Mouse (Mus musculus) heart, embryonic 11.5 days (tissue): Measurements from ENCODE around the gene Rasgrp3. TPM values are rescaled to one million over a fixed set of nuclear protein-coding genes. Genes with fewer than 3 reads are reported as not detected.

Source experiments
- ATAC-seq: fragments of 200-750 bp; cut with Nextera tagmentation; replicated peaks from 2 replicates; pipeline ENCODE4 v1.8.0; 2017; ENCODE audit warnings: moderate library complexity; ENCODE audit not compliant: insufficient number of reproducible peaks, low FRiP score, low TSS enrichment
- H3K27ac ChIP-seq: fragments of 300-500 bp; sonication (generic); 2 replicates; pipeline ENCODE4 v1.5.1; 2014; ENCODE audit warnings: mild to moderate bottlenecking, low read depth, low read length
- H3K27me3 ChIP-seq: fragments of 300-500 bp; sonication (generic); 2 replicates; pipeline ENCODE4 v1.6.1; 2014; ENCODE audit warnings: mild to moderate bottlenecking, low read length, mixed read lengths; ENCODE audit not compliant: control insufficient read depth, insufficient read depth
- H3K36me3 ChIP-seq: fragments of 300-500 bp; sonication (generic); 2 replicates; pipeline ENCODE4 v1.6.1; 2014; ENCODE audit warnings: mild to moderate bottlenecking, low read length, moderate library complexity, mixed read lengths; ENCODE audit not compliant: control insufficient read depth, insufficient read depth
- H3K4me1 ChIP-seq: fragments of 300-500 bp; sonication (generic); 2 replicates; pipeline ENCODE4 v1.6.1; 2014; ENCODE audit warnings: low read length; ENCODE audit not compliant: control insufficient read depth, insufficient read depth
- H3K4me2 ChIP-seq: fragments of 300-500 bp; sonication (generic); 2 replicates; pipeline ENCODE4 v1.6.1; 2014; ENCODE audit warnings: mild to moderate bottlenecking, moderate library complexity
- H3K4me3 ChIP-seq: fragments of 300-500 bp; sonication (generic); 2 replicates; pipeline ENCODE4 v1.5.1; 2014; ENCODE audit warnings: low read depth, low read length
- H3K9ac ChIP-seq: fragments of 300-500 bp; sonication (generic); 2 replicates; pipeline ENCODE4 v1.6.1; 2014; ENCODE audit warnings: mild to moderate bottlenecking, low read depth, low read length, moderate library complexity
- H3K9me3 ChIP-seq: fragments of 300-500 bp; sonication (generic); replicated peaks from 2 replicates; pipeline ENCODE4 v1.6.1; 2016; ENCODE audit warnings: low read length; ENCODE audit not compliant: control insufficient read depth
- WGBS: fragments of 180-500 bp; shearing (Covaris S2); extraction: QIAGEN DNeasy Blood & Tissue Kit; methylation state at CpG from one replicate; pipeline ENCODE4 v1.1.7; 2014; ENCODE audit not compliant: insufficient replicate concordance; 5-methylcytosine and 5-hydroxymethylcytosine counted together
- polyA plus RNA-seq: library from polyadenylated mRNA; unstranded; fragments of >200 nt; fragmentation: Nextera tagmentation; extraction: Ambion mirVana; gene quantifications from 2 replicates; pipeline ENCODE4 v1.2.1, GENCODE M21; 2014

Rasgrp3 gene
- polyA plus RNA-seq, 1 experiment from 2014 or later: 18.3 TPM

DNA sequence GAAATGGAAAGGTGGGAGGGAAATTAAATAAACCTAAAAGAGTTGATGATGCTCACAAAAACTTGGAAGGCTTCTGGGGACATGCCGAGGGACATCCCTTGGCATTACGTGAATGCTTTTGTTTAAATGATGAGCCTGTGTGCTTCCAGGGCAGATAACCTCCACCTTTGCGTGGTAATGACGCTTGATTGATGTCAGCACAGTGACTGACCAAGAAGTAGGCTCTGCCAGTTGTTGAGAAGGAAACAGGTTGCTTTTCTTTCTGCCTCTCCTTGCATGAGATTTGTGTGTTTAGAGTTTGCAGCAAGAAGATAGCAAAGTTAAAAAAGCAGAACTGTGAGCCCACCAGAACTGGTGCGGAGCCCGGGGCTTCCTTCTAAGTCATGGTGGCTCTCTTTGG lies 1.1 kb downstream of the Rasgrp3 start:
- Histone ChIP-seq H3K27ac (0 out of 2 replicates have a peak overlapping the region, but pooled peaks have one; percentile 24), H3K27me3 (no peaks in the 10 kb centered on the region), H3K9me3 (no peaks in the 10 kb centered on the region), H3K36me3 (no peaks in the 10 kb centered on the region), H3K4me3 (peak overlapping the region; percentile 34), H3K4me2 (peak overlapping the region; percentile 44), H3K4me1 (no peaks in the 10 kb centered on the region), H3K9ac (no peak overlapping the region)
- ATAC-seq: no peak
- 49% methylated on average over 6 of the region's 6 CpGs for WGBS

DNA sequence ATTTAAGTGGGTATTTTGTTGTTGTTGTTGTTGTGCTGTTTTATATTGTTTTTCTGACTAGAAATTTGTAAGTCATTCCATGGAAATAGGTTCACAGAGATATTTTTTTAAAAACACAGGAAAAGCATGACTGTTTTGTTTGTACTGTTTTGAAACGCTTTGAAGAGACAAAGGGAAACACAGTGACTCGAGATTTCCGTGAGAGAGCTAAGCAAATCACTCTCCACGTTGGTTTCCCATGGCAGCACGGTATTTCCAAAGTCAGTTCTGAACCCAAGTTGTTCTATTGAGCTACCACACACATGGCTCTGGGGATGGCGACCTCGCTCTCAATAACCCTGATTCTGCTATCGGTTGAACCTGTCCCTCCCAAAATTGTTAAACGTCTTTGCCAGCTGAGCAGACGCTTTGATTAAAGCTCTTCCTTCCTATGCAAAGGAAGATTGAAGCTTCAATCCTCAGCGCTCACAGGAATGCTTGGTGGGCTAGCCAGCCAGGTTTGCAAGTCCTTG lies 1.6 kb downstream of the Rasgrp3 start:
- 56% methylated on average over 11 of the region's 11 CpGs for WGBS
- H3K36me3 ChIP-seq: no peaks in the 10 kb centered on the region
- H3K4me1 ChIP-seq: no peaks in the 10 kb centered on the region
- no peaks in the 10 kb centered on the region for H3K27me3 ChIP-seq
- H3K9me3 ChIP-seq: no peaks in the 10 kb centered on the region
- peak overlapping the region; percentile 46 for H3K4me2 ChIP-seq
- ATAC-seq: no peak
- H3K27ac ChIP-seq: 0 out of 2 replicates have a peak overlapping the region, but pooled peaks have one; percentile 24
- H3K4me3 ChIP-seq: peak overlapping the region; percentile 34
- no peak overlapping the region for H3K9ac ChIP-seq

DNA sequence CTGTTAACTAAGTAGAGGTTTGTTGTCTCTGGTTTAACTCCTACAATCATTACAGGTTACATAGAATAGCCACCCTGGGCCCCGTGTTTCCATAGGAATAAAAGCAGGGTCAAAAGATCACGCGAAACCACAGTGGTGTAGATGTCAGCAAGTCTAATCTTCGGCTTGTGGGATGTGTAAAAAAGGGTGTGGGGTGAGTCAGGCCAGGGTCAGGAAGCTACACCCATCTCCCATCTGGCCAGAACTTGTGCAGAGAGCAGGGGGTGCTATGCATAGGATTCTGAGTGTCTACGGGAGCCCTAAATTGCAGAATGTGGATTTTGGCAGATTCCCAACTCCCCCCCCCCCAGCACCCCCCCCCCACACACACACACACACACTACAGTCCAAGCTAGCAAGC lies 2.5 kb downstream of the Rasgrp3 start:
- H3K4me1 ChIP-seq: no peaks in the 10 kb centered on the region; the same call in 1 of the 2 replicates
- no peak overlapping the region for H3K4me3 ChIP-seq
- 0 out of 2 replicates have a peak, but pooled peaks have one; percentile 31 for ATAC-seq
- peak overlapping the region; percentile 37; the same call in 1 of the 2 replicates for H3K4me2 ChIP-seq
- H3K27ac ChIP-seq: no peak overlapping the region
- no peaks in the 10 kb centered on the region for H3K9me3 ChIP-seq
- WGBS: 32% methylated on average over 5 of the region's 5 CpGs
- no peaks in the 10 kb centered on the region for H3K36me3 ChIP-seq
- H3K27me3 ChIP-seq: no peaks in the 10 kb centered on the region
- H3K9ac ChIP-seq: no peak overlapping the region

DNA sequence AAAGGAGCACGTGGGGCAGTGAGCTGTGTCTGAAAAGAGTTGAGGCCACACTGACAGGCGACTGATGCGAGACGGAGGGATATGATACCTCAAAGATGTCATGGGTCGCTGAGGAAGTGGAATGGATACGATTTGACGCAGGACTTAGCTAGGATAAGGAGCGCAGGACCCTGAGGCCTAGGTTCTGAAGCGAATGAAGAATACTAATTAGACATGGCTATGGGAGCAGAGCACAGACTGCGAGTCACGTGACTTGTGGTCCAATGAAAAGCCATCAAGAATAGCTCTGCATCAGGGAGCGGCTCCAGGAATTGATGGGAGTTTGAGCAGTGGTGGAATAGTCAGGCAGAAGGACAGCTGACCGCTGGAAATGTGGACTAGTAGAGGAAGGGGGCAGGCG lies 3.4 kb downstream of the Rasgrp3 start:
- WGBS: 79% methylated on average over 14 of the region's 14 CpGs
- Histone ChIP-seq H3K4me3 (no peak overlapping the region), H3K27me3 (no peaks in the 10 kb centered on the region), H3K36me3 (no peaks in the 10 kb centered on the region), H3K27ac (no peak overlapping the region), H3K9ac (no peak overlapping the region), H3K4me1 (no peaks in the 10 kb centered on the region; the same call in 1 of the 2 replicates), H3K9me3 (no peaks in the 10 kb centered on the region), H3K4me2 (no peak overlapping the region)
- ATAC-seq: no peak

DNA sequence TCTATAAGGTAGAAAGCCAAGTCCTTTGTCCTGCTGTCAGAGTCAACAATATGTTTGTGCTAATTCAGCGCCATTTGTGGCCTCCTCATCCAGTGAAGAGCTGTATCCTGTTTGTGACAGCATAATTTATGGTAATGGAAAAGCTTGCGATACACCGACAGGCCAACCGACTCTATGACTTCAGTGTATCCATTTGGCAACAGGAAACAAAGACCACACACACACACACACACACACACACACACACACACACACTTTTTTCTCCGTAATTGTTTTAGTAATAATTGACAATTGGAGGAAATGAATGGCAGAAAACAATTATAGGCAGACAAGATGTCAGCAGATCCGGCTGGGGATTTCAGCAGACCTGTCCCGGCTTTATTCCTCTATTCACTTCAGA lies 4.9 kb downstream of the Rasgrp3 start:
- Histone ChIP-seq H3K4me2 (no peak overlapping the region), H3K4me1 (no peaks in the 10 kb centered on the region; the same call in 1 of the 2 replicates), H3K9me3 (no peaks in the 10 kb centered on the region), H3K9ac (no peak overlapping the region), H3K27ac (no peak overlapping the region), H3K36me3 (no peaks in the 10 kb centered on the region), H3K27me3 (no peaks in the 10 kb centered on the region), H3K4me3 (no peak overlapping the region)
- 73% methylated on average over 7 of the region's 7 CpGs for WGBS
- ATAC-seq: no peak

DNA sequence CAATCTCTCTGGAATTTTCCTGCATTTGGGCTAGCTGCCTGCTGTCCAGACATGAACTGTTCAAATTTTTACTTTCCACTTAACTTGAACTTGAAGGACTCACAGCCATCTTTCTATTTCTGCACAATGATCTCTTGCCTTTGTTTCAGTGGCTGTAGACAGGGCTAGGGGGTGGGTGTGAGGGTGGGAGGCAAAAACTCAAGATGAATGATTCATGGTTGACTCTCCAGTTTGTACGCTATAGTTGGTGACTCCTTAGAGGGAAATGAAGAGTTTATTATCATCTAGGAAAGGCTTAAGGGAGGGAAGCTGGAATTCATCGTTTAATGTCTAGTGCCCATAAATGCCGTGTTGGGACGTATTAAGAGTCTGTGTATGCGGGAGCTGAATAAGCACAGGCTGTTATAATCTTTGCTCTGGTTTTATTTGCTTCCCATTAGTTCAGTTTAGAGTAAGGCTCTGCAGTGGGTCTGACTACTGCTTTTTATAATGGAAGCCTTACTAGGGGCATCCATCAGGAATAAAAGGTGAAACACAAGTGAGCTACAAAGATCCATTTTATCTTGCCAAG lies 5.6 kb downstream of the Rasgrp3 start:
- H3K4me3 ChIP-seq: no peak overlapping the region
- no peak for ATAC-seq
- no peak overlapping the region for H3K4me2 ChIP-seq
- H3K27ac ChIP-seq: no peak overlapping the region
- no peak overlapping the region for H3K9ac ChIP-seq
- H3K36me3 ChIP-seq: no peaks in the 10 kb centered on the region
- WGBS: 80% methylated on average over 5 of the region's 5 CpGs
- H3K27me3 ChIP-seq: no peaks in the 10 kb centered on the region
- H3K9me3 ChIP-seq: no peaks in the 10 kb centered on the region
- H3K4me1 ChIP-seq: no peaks in the 10 kb centered on the region; the same call in 1 of the 2 replicates

DNA sequence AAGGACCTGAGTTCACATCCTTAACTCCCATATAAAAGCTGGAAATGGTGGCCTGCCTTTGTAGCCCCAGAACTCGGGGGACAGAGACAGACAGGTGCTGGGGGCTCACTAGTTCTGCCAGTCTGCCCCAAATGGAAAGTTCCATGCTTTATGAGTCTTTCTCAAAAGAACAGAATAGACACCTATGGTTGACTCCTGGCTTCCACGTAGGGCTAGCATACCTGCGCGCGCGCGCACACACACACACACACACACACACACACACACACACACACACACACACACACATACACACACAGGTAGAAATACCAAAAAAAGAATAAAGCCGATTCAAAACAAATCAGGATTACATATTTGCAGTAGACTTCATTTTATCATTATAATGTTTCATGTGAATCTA lies 6.7 kb downstream of the Rasgrp3 start:
- Histone ChIP-seq H3K9ac (no peak overlapping the region), H3K27ac (no peak overlapping the region), H3K4me1 (no peaks in the 10 kb centered on the region; the same call in 1 of the 2 replicates), H3K36me3 (no peaks in the 10 kb centered on the region), H3K9me3 (no peaks in the 10 kb centered on the region), H3K4me2 (no peak overlapping the region), H3K4me3 (no peak overlapping the region), H3K27me3 (no peaks in the 10 kb centered on the region)
- WGBS: 96% methylated on average over 8 of the region's 8 CpGs
- ATAC-seq: no peak

DNA sequence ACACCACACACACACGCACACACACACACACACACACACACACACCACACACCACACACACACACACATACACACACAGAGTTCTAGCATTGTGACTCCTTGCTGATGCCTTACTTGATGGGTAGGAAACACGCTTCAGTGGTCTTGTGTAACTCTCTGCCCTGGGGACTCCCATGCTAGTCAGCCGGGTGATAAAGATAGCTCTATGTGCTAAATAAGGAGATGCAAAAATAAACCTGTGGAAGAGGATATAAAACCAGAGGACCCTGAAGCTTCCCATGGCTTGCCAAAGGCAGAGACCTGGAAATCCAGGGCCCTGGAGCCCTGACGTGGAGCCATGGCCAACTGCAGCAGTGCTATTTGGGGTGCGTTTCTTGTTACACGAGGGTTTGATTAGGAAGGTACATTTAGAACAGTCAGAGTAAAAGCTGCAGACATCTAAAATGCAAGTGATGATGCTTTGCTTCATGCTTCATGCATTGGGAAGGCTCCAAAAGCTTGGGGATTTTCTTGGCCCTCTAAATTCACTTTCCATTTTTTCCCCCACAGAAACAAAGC lies 7.4 kb downstream of the Rasgrp3 start:
- no peaks in the 10 kb centered on the region; the same call in 1 of the 2 replicates for H3K4me1 ChIP-seq
- ATAC-seq: no peak
- no peaks in the 10 kb centered on the region for H3K9me3 ChIP-seq
- no peak overlapping the region for H3K9ac ChIP-seq
- 57% methylated on average over 6 of the region's 6 CpGs for WGBS
- H3K36me3 ChIP-seq: no peaks in the 10 kb centered on the region
- no peak overlapping the region for H3K27ac ChIP-seq
- H3K4me3 ChIP-seq: no peak overlapping the region
- no peak overlapping the region for H3K4me2 ChIP-seq
- H3K27me3 ChIP-seq: no peaks in the 10 kb centered on the region

DNA sequence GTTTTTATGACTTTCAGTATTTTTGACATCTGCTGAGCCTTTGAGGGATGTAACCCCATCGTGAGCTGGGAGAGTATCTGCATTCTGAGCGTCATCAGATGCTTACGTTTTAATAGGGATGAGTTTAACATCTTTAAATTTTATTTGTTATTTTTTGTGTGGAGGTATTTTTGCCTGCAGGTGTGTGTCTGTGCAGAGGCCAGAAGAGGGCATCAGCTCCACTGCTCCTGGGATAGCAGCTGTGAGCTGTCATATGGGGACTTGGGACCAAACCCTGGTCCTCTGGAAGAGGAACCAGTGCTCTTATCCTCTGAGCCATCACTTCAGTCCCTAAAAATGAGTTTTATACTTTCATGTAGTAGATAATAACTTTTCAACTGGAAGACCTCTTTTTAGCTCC lies 12.6 kb downstream of the Rasgrp3 start:
- no peaks in the 10 kb centered on the region for H3K36me3 ChIP-seq
- H3K27ac ChIP-seq: no peak overlapping the region
- H3K4me1 ChIP-seq: no peaks in the 10 kb centered on the region; the same call in 1 of the 2 replicates
- WGBS: 89% methylated on average over 3 of the region's 3 CpGs
- no peaks in the 10 kb centered on the region for H3K27me3 ChIP-seq
- no peak overlapping the region for H3K9ac ChIP-seq
- no peak overlapping the region for H3K4me2 ChIP-seq
- no peak for ATAC-seq
- no peaks in the 10 kb centered on the region for H3K9me3 ChIP-seq
- H3K4me3 ChIP-seq: no peak overlapping the region
